Mouse (Mus musculus) megakaryocyte, embryonic 14.5 days (primary cell): ENCODE measurements around the gene Mdga1.

ENCODE experiments used
- FLI1 ChIP-seq: IDR thresholded peaks from 2 replicates; pipeline ENCODE4 v1.6.1; 2012; ENCODE audit warnings: low read length, inconsistent platforms, mixed read lengths
- GATA1 ChIP-seq: IDR thresholded peaks from 3 replicates; pipeline ENCODE4 v1.6.1; 2012; ENCODE audit warnings: mixed read lengths, low read length, inconsistent platforms, borderline replicate concordance

- TF ChIP-seq GATA1 (no peak), FLI1 (no peak)
These were observed 11.7 kb upstream of the Mdga1 start for GRCm38 (mm10) chr17:29981568-29981967.
